Mouse (Mus musculus) spleen, adult 2 months (tissue): ENCODE results near the gene Zfp74. TPM values are rescaled to one million over a fixed set of nuclear protein-coding genes. Genes with fewer than 3 reads are reported as not detected.
A peak's percentile ranks its signal among the peaks of the same experiment; 100 is the strongest.

Source experiments
- DNase-seq, 2 experiments: peaks; one replicate each; pipeline versions ENCODE4 v3.0.0 to v3.0.0-alpha.2; 2012 to 2021; ENCODE audit warnings: low spot score in 2 of 2, low read depth in 1 of 2
- H3K27ac ChIP-seq: fragments of 200-500 bp; 2 replicates; pipeline ENCODE4 v1.5.1; 2012; ENCODE audit warnings: low read length, inconsistent platforms; ENCODE audit not compliant: insufficient read depth
- H3K27me3 ChIP-seq: fragments of 200-500 bp; 2 replicates; pipeline ENCODE4 v1.6.1; 2012; ENCODE audit warnings: mild to moderate bottlenecking, moderate library complexity, low read length, inconsistent platforms; ENCODE audit not compliant: control insufficient read depth, insufficient read depth
- H3K36me3 ChIP-seq: fragments of 200-500 bp; 2 replicates; pipeline ENCODE4 v1.6.1; 2012; ENCODE audit warnings: mild to moderate bottlenecking, low read length, inconsistent platforms; ENCODE audit not compliant: control insufficient read depth, insufficient read depth
- H3K4me1 ChIP-seq: fragments of 200-500 bp; 2 replicates; pipeline ENCODE4 v1.6.1; 2011; ENCODE audit warnings: inconsistent platforms; ENCODE audit not compliant: control insufficient read depth, insufficient read depth, insufficient read length
- H3K4me3 ChIP-seq: fragments of 200-500 bp; 2 replicates; pipeline ENCODE4 v1.5.1; 2011; ENCODE audit warnings: mild to moderate bottlenecking, inconsistent platforms; ENCODE audit not compliant: insufficient read depth, insufficient read length; ENCODE audit errors: extremely low read depth
- CTCF ChIP-seq: fragments of 200-500 bp; IDR thresholded peaks from 2 replicates; pipeline ENCODE4 v1.5.1; 2011; ENCODE audit warnings: mild to moderate bottlenecking, inconsistent platforms; ENCODE audit not compliant: insufficient read depth, insufficient read length, insufficient replicate concordance; ENCODE audit errors: extremely low read depth
- POLR2A ChIP-seq: fragments of 200-500 bp; IDR thresholded peaks from 2 replicates; pipeline ENCODE4 v1.6.1; 2011; ENCODE audit warnings: low read depth, low read length, inconsistent platforms
- WGBS: fragments of 180-500 bp; shearing (Covaris S2); methylation state at CpG from one replicate; pipeline ENCODE4 v1.1.7; 2018; 5-methylcytosine and 5-hydroxymethylcytosine counted together
- polyA plus RNA-seq: library from polyadenylated mRNA; depleted of rRNA; stranded (reverse); fragments of >200 nt; gene quantifications from 2 replicates; pipeline ENCODE4 v1.2.3, GENCODE M21; 2012

Gene Zfp74
- polyA plus RNA-seq, 1 experiment: 4.0 TPM

GRCm38 (mm10) chr7:29921439-29922093 lies 32.3 kb downstream of the Zfp74 start:
- Histone ChIP-seq H3K27ac (no peak overlapping the region), H3K36me3 (no peaks in the 10 kb centered on the region), H3K4me3 (no peak overlapping the region), H3K4me1 (no peaks in the 10 kb centered on the region; the same call in 1 of the 2 replicates), H3K27me3 (no peaks in the 10 kb centered on the region)
- DNase-seq: no peak
- TF ChIP-seq CTCF (no peak), POLR2A (no peak)
- 86% methylated on average over 6 of the region's 6 CpGs for WGBS

GRCm38 (mm10) chr7:29918062-29918453 lies 35.8 kb downstream of the Zfp74 start:
- Histone ChIP-seq H3K27ac (no peak overlapping the region), H3K36me3 (peaks cover 15% of the 10 kb centered on the region), H3K4me1 (no peaks in the 10 kb centered on the region; the same call in 1 of the 2 replicates), H3K27me3 (no peaks in the 10 kb centered on the region), H3K4me3 (no peak overlapping the region)
- WGBS: 90% methylated on average over 4 of the region's 4 CpGs
- no peak for DNase-seq
- TF ChIP-seq CTCF (no peak), POLR2A (no peak)

DNA sequence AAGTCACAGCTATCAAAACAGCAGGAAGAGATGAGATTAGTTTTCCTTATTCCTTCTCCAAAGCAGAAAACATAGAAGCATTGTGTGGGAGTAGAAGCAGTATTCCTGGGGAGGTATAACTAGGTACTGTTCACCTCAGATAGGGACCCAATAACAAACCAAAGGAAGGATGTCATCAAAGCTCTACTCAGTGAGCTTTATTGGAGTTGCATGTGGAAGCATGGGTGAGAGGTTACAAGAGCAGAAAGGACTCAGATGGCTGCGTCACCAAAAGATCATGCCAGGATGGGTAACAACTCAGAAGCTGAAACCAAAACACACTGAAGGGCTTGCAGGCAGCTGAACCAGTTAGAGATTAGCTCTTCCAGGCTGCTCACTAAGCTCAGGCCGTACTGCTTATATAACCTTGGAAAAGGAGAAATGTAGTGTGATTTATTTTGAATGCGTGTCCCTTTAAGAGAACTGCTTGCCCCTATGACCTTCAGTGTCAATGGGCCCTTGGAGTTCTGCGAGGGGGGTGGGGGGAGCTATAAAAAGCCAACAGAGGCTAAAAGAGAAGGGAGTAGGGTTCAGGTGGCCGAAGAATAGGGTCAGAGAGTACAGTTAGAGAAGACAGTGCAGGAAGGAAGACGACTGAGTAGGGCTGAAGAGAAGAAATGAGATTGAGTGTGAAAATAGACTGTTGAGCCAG lies 36.4 kb downstream of the Zfp74 start:
- TF ChIP-seq POLR2A (no peak), CTCF (no peak)
- H3K27ac ChIP-seq: no peak overlapping the region

DNA sequence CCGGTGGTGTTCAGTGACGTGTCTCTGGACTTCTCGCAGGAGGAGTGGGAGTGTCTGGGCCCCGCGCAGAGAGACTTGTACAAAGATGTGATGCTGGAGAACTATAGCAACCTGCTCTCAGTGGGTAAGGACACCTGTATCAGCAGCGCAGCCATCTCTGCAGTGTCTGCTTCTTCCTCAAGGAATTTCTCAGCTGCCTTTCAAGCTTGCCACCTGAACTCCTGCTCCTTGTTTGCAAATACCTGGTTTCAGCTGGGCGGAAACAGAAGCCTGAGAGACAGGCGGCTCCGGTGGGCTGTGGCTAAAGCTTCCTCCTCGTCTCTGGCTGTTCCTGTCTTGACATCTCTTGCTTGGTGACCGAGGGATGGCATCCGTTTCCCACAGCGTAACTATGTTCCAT lies 41.7 kb downstream of the Zfp74 start:
- no peak overlapping the region for H3K4me3 ChIP-seq
- WGBS: 93% methylated on average over 13 of the region's 13 CpGs
- H3K36me3 ChIP-seq: peaks cover 20% of the 10 kb centered on the region
- DNase-seq: no peak
- no peaks in the 10 kb centered on the region for H3K4me1 ChIP-seq
- no peaks in the 10 kb centered on the region for H3K27me3 ChIP-seq
- TF ChIP-seq POLR2A (no peak), CTCF (no peak)
- H3K27ac ChIP-seq: no peak overlapping the region

More for the DNA sequence above, 36.4 kb downstream of the Zfp74 start:
- no peaks in the 10 kb centered on the region; the same call in 1 of the 2 replicates for H3K4me1 ChIP-seq
- H3K27me3 ChIP-seq: no peaks in the 10 kb centered on the region
- 76% methylated on average over 6 of the region's 6 CpGs for WGBS
- H3K4me3 ChIP-seq: no peak overlapping the region
- H3K36me3 ChIP-seq: peaks cover 15% of the 10 kb centered on the region
- DNase-seq: no peak

DNA sequence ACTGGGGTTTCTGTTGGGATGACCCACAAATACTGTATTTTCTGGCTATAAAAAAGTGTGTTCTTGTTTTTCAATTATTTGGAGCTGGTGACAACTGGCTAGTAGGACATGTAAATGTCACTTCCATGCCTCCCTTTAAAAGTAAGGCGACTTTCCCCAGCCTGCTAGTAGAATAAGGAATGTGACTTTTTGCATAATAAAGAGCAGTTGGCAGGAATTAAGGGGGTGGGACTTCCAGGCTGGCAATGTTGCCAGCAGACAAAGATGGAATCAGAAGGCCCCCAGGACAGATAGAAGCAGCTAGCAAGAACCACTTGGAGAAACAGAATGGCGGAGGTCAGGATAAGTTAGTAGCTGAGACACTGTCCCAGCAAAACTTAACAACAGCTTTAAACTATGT lies 43.6 kb downstream of the Zfp74 start:
- DNase-seq: no peak
- Histone ChIP-seq H3K27ac (no peak overlapping the region), H3K27me3 (no peaks in the 10 kb centered on the region), H3K36me3 (peaks cover 18% of the 10 kb centered on the region), H3K4me1 (no peaks in the 10 kb centered on the region), H3K4me3 (no peak overlapping the region)
- TF ChIP-seq CTCF (no peak), POLR2A (no peak)
- WGBS: 90% methylated on average over 2 of the region's 2 CpGs

DNA sequence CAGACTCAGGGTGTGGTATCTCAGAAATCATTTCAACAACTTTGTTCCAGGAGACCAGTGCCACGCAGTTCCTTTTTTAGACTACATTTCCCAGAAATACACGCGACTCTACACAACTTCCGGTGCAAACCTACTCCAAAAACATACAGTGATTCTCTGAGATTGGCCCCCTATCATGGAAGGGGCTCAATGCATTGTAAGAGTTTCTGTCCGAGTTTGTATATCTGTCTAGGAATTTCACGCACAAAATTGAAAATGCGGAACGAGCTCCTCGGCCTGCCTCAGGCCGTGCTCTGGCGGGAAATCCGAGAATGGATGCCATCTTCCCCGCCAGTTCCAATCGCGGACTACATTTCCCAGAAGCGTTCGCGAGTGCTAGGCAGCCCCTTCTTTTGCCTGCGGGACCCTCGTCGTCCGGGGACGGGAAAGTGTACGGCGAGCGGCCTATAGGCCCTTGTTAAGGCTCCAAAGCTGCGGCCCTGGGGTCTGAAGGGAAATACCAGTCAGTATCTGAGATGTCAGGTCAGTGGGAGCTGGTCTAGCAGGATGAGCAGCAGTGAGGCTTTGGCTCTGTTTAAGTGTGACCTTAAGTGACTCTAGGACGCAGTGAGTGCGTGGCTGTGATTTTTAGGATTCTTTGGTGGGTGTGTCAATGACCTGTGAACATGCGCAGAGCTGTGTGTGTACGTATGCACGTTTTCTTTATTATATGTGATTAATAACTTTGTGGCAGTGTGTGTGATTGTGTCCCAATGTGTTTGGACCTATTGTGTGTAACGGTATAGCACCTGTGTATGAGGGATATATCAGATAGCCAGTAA lies 45.5 kb downstream of the Zfp74 start, which contains the start of gene Zfp383:
Gene Zfp383, plus strand, starts transcription at position 94 of the 821 bp plus-strand sequence.
- Histone ChIP-seq H3K27ac (peak within 1 kb of the TSS; percentile 64), H3K4me1 (no peaks in the 10 kb centered on the region), H3K27me3 (no peaks in the 10 kb centered on the region), H3K36me3 (peaks cover 7% of the 10 kb centered on the region; the same call in 1 of the 2 replicates), H3K4me3 (peak within 1 kb of the TSS; percentile 64)
- TF ChIP-seq CTCF: no peak
- no peak for TF ChIP-seq POLR2A
- WGBS: 1% methylated on average over 33 of the region's 33 CpGs
- DNase-seq: peak; percentile 64 to 76
